Mouse (Mus musculus) kidney, embryonic 15.5 days (tissue): ENCODE data around the gene Mgp. TPM values are rescaled to one million over a fixed set of nuclear protein-coding genes. Genes with fewer than 3 reads are reported as not detected.

Experiments used
- ATAC-seq: fragments of 200-750 bp; cut with Nextera tagmentation; replicated peaks from 2 replicates; pipeline ENCODE4 v1.8.0; 2017; ENCODE audit warnings: moderate TSS enrichment; ENCODE audit not compliant: low FRiP score
- H3K27ac ChIP-seq: fragments of 300-500 bp; sonication (generic); 2 replicates; pipeline ENCODE4 v1.5.1; 2015; ENCODE audit warnings: mild to moderate bottlenecking, inconsistent platforms
- H3K27me3 ChIP-seq: fragments of 300-500 bp; sonication (generic); 2 replicates; pipeline ENCODE4 v1.6.1; 2015; ENCODE audit warnings: inconsistent platforms
- H3K36me3 ChIP-seq: fragments of 300-500 bp; sonication (generic); 2 replicates; pipeline ENCODE4 v1.6.1; 2015; ENCODE audit warnings: inconsistent platforms
- H3K4me1 ChIP-seq: fragments of 300-500 bp; sonication (generic); 2 replicates; pipeline ENCODE4 v1.6.1; 2015; ENCODE audit warnings: inconsistent platforms
- H3K4me2 ChIP-seq: fragments of 300-500 bp; sonication (generic); 2 replicates; pipeline ENCODE4 v1.6.1; 2015; ENCODE audit warnings: moderate library complexity, mild to moderate bottlenecking, inconsistent platforms
- H3K4me3 ChIP-seq: fragments of 300-500 bp; sonication (generic); replicated peaks from 2 replicates; pipeline ENCODE4 v1.5.1; 2015; ENCODE audit warnings: mild to moderate bottlenecking, inconsistent platforms
- H3K9ac ChIP-seq: fragments of 300-500 bp; sonication (generic); 2 replicates; pipeline ENCODE4 v1.6.1; 2015; ENCODE audit warnings: mild to moderate bottlenecking, inconsistent platforms
- H3K9me3 ChIP-seq: fragments of 300-500 bp; sonication (generic); replicated peaks from 2 replicates; pipeline ENCODE4 v1.6.1; 2016; ENCODE audit warnings: inconsistent platforms
- WGBS: fragments of 180-500 bp; shearing (Covaris S2); methylation state at CpG from one replicate; pipeline ENCODE4 v1.1.7; 2015; ENCODE audit warnings: mixed read lengths; 5-methylcytosine and 5-hydroxymethylcytosine counted together
- polyA plus RNA-seq: library from polyadenylated mRNA; unstranded; fragments of >200 nt; fragmentation: Nextera tagmentation; extraction: Ambion mirVana; gene quantifications from 2 replicates; pipeline ENCODE4 v1.2.1, GENCODE M21; 2015

The Mgp gene
- polyA plus RNA-seq, 1 experiment from 2014 or later = 210 TPM

GRCm38 (mm10) chr6:136824987-136825386 lies 50.6 kb downstream of the Mgp start:
- ATAC-seq = no peak
- Histone ChIP-seq H3K36me3 (peaks cover 54% of the 10 kb centered on the region), H3K4me3 (no peak overlapping the region), H3K9me3 (no peaks in the 10 kb centered on the region), H3K9ac (no peak overlapping the region), H3K27me3 (no peaks in the 10 kb centered on the region), H3K4me1 (peaks cover 10% of the 10 kb centered on the region), H3K27ac (no peak overlapping the region), H3K4me2 (no peak overlapping the region)
- 89% methylated on average over 8 of the region's 8 CpGs for WGBS

Other genes starting within 250 kb of the Mgp start
- 4.8 and 5.2 TPM in 2 replicates for gene Plbd1, start 213.9 kb downstream of the Mgp start, polyA plus RNA-seq
- gene Gucy2c, start 94.1 kb downstream of the Mgp start, polyA plus RNA-seq = 0.08 and 0.71 TPM in 2 replicates
- gene Hist4h4, start 71.4 kb downstream of the Mgp start, polyA plus RNA-seq = 0.68 and 0.69 TPM in 2 replicates
- 112 and 118 TPM in 2 replicates for gene H2afj, start 67.6 kb downstream of the Mgp start, polyA plus RNA-seq
- 2.1 and 2.8 TPM in 2 replicates for gene BC049715, start 48.2 kb downstream of the Mgp start, polyA plus RNA-seq
- 112 and 120 TPM in 2 replicates for gene Wbp11, start 47.6 kb downstream of the Mgp start, polyA plus RNA-seq
- 1.7 and 2.3 TPM in 2 replicates for gene Smco3, start 40.4 kb downstream of the Mgp start, polyA plus RNA-seq
- gene Art4, start 18.1 kb downstream of the Mgp start, polyA plus RNA-seq = 5.2 and 5.9 TPM in 2 replicates
- 0.23 and 0.38 TPM in 2 replicates for gene Erp27, start 46.4 kb upstream of the Mgp start, polyA plus RNA-seq
- gene Pde6h, start 48.0 kb upstream of the Mgp start, polyA plus RNA-seq = 0.26 and 0.40 TPM in 2 replicates
- 62.1 and 63.8 TPM in 2 replicates for gene Arhgdib, start 66.1 kb upstream of the Mgp start, polyA plus RNA-seq